Mouse (Mus musculus) midbrain, embryonic 11.5 days (tissue): ENCODE measurements around the gene Klhl3. TPM values are rescaled to one million over a fixed set of nuclear protein-coding genes. Genes with fewer than 3 reads are reported as not detected.

ENCODE experiments used
- ATAC-seq: fragments of 200-750 bp; cut with Nextera tagmentation; 2 replicates; pipeline ENCODE4 v1.8.0; 2017; ENCODE audit warnings: moderate TSS enrichment, moderate library complexity; ENCODE audit not compliant: low FRiP score
- DNase-seq: peaks from one replicate; pipeline ENCODE4 v3.0.0; 2015; ENCODE audit warnings: low spot score; ENCODE audit errors: missing footprints
- H3K27ac ChIP-seq: fragments of 300-500 bp; sonication (generic); 2 replicates; pipeline ENCODE4 v1.5.1; 2014; ENCODE audit warnings: low read depth, low read length
- H3K27me3 ChIP-seq: fragments of 300-500 bp; sonication (generic); 2 replicates; pipeline ENCODE4 v1.6.1; 2014; ENCODE audit warnings: mild to moderate bottlenecking, low read length, moderate library complexity, mixed read lengths; ENCODE audit not compliant: control insufficient read depth, insufficient read depth
- H3K36me3 ChIP-seq: fragments of 300-500 bp; sonication (generic); 2 replicates; pipeline ENCODE4 v1.6.1; 2014; ENCODE audit warnings: mild to moderate bottlenecking, low read length, moderate library complexity, mixed read lengths; ENCODE audit not compliant: control insufficient read depth, insufficient read depth
- H3K4me1 ChIP-seq: fragments of 300-500 bp; sonication (generic); 2 replicates; pipeline ENCODE4 v1.6.1; 2014; ENCODE audit warnings: low read length; ENCODE audit not compliant: control insufficient read depth, insufficient read depth
- H3K4me2 ChIP-seq: fragments of 300-500 bp; sonication (generic); 2 replicates; pipeline ENCODE4 v1.6.1; 2014; ENCODE audit warnings: mild to moderate bottlenecking, moderate library complexity
- H3K4me3 ChIP-seq: fragments of 300-500 bp; sonication (generic); 2 replicates; pipeline ENCODE4 v1.5.1; 2014; ENCODE audit warnings: low read depth, low read length
- H3K9ac ChIP-seq: fragments of 300-500 bp; sonication (generic); 2 replicates; pipeline ENCODE4 v1.6.1; 2014; ENCODE audit warnings: low read length
- H3K9me3 ChIP-seq: fragments of 300-500 bp; sonication (generic); 2 replicates; pipeline ENCODE4 v1.6.1; 2016; ENCODE audit warnings: low read length; ENCODE audit not compliant: control insufficient read depth
- WGBS: fragments of 180-500 bp; shearing (Covaris S2); extraction: QIAGEN DNeasy Blood & Tissue Kit; methylation state at CpG from one replicate; pipeline ENCODE4 v1.1.7; 2014; 5-methylcytosine and 5-hydroxymethylcytosine counted together
- polyA plus RNA-seq: library from polyadenylated mRNA; unstranded; fragments of >200 nt; fragmentation: Nextera tagmentation; extraction: Ambion mirVana; gene quantifications from 2 replicates; pipeline ENCODE4 v1.2.1, GENCODE M21; 2014

Klhl3 gene
- polyA plus RNA-seq, 1 experiment from 2014 or later, result 2.6 TPM

- ATAC-seq (no peak), DNase-seq (no peak)
- Histone ChIP-seq H3K4me3 (no peak overlapping the region), H3K27ac (no peak overlapping the region), H3K9me3 (no peaks in the 10 kb centered on the region), H3K4me2 (no peak overlapping the region), H3K4me1 (no peaks in the 10 kb centered on the region), H3K27me3 (no peaks in the 10 kb centered on the region), H3K36me3 (no peaks in the 10 kb centered on the region), H3K9ac (no peak overlapping the region)
- 87% methylated on average over 5 of the region's 5 CpGs for WGBS
Observed at GRCm38 (mm10) chr13:58078361-58078760, 35.0 kb downstream of the Klhl3 start.

GRCm38 (mm10) chr13:58074881-58075280 is 38.5 kb downstream of the Klhl3 start:
- H3K4me2 ChIP-seq, result no peak overlapping the region
- DNase-seq (no peak), ATAC-seq (no peak)
- no peaks in the 10 kb centered on the region for H3K27me3 ChIP-seq
- H3K4me3 ChIP-seq, result no peak overlapping the region
- H3K36me3 ChIP-seq, result no peaks in the 10 kb centered on the region
- H3K9ac ChIP-seq, result no peak overlapping the region
- no peaks in the 10 kb centered on the region for H3K4me1 ChIP-seq
- WGBS, result 83% methylated on average over 9 of the region's 9 CpGs
- no peaks in the 10 kb centered on the region for H3K9me3 ChIP-seq
- H3K27ac ChIP-seq, result no peak overlapping the region

DNA sequence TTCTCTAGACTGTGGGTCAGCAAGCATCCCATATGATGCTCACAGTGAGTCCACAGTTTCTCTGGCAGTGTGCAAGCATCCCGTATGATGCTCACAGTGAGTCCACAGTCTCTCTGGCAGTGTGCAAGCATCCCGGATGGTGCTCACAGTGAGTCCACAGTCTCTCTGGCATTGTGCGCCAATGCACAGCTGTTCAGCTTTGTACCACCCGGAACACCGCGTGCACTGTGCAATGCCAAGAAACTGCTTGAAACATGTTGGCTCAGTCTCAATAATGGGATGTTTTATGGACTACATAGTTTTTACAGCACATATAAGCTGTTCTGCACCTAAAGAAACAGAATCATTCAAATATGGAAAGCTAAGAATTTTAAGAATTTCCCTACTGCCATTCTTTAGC is 38.9 kb downstream of the Klhl3 start:
- Histone ChIP-seq H3K9ac (no peak overlapping the region), H3K36me3 (no peaks in the 10 kb centered on the region), H3K27me3 (no peaks in the 10 kb centered on the region), H3K9me3 (no peaks in the 10 kb centered on the region), H3K27ac (no peak overlapping the region), H3K4me1 (no peaks in the 10 kb centered on the region), H3K4me3 (no peak overlapping the region), H3K4me2 (no peak overlapping the region)
- 90% methylated on average over 6 of the region's 6 CpGs for WGBS
- peak; percentile 28 for DNase-seq
- ATAC-seq, result no peak

GRCm38 (mm10) chr13:58073254-58073882 is 40.0 kb downstream of the Klhl3 start:
- H3K4me3 ChIP-seq, result no peak overlapping the region
- no peak overlapping the region for H3K4me2 ChIP-seq
- H3K27ac ChIP-seq, result no peak overlapping the region
- DNase-seq (peak; percentile 45), ATAC-seq (no peak)
- H3K36me3 ChIP-seq, result no peaks in the 10 kb centered on the region
- 84% methylated on average over 12 of the region's 12 CpGs for WGBS
- H3K9ac ChIP-seq, result no peak overlapping the region
- H3K27me3 ChIP-seq, result no peaks in the 10 kb centered on the region
- H3K4me1 ChIP-seq, result no peaks in the 10 kb centered on the region
- H3K9me3 ChIP-seq, result no peaks in the 10 kb centered on the region

GRCm38 (mm10) chr13:58071209-58071608 is 42.2 kb downstream of the Klhl3 start:
- 93% methylated on average over 21 of the region's 21 CpGs for WGBS

DNA sequence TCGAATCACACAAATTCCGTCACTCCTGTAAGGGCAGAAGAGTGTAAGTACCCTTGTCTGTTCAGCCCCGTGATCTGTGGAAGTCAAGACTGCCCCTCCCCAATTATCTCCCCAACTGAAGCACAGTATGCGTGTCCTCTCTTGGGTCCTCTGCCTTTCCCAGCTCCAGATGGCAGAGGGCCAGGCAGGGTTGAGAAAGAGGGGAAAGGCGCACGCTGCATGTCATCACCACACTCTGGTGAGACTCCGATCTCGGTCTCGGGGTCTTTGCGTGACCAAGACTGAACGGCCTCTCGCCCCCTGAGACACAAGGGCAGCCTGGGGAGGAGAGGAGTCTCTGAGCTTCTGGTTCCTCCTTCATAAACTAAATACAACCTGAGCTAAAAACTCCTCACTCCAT is 42.9 kb downstream of the Klhl3 start:
- WGBS, result 85% methylated on average over 12 of the region's 12 CpGs
- Histone ChIP-seq H3K4me3 (no peak overlapping the region), H3K36me3 (no peaks in the 10 kb centered on the region), H3K9me3 (no peaks in the 10 kb centered on the region), H3K4me1 (no peaks in the 10 kb centered on the region), H3K27me3 (no peaks in the 10 kb centered on the region), H3K4me2 (no peak overlapping the region), H3K27ac (no peak overlapping the region), H3K9ac (no peak overlapping the region)
- no peak for ATAC-seq
- peak; percentile 69 for DNase-seq

More at GRCm38 (mm10) chr13:58071209-58071608, 42.2 kb downstream of the Klhl3 start:
- H3K4me3 ChIP-seq, result no peak overlapping the region
- no peaks in the 10 kb centered on the region for H3K36me3 ChIP-seq
- H3K4me2 ChIP-seq, result no peak overlapping the region
- DNase-seq (no peak), ATAC-seq (no peak)
- no peaks in the 10 kb centered on the region for H3K9me3 ChIP-seq
- H3K27ac ChIP-seq, result no peak overlapping the region
- no peaks in the 10 kb centered on the region for H3K27me3 ChIP-seq
- no peaks in the 10 kb centered on the region for H3K4me1 ChIP-seq
- no peak overlapping the region for H3K9ac ChIP-seq

DNA sequence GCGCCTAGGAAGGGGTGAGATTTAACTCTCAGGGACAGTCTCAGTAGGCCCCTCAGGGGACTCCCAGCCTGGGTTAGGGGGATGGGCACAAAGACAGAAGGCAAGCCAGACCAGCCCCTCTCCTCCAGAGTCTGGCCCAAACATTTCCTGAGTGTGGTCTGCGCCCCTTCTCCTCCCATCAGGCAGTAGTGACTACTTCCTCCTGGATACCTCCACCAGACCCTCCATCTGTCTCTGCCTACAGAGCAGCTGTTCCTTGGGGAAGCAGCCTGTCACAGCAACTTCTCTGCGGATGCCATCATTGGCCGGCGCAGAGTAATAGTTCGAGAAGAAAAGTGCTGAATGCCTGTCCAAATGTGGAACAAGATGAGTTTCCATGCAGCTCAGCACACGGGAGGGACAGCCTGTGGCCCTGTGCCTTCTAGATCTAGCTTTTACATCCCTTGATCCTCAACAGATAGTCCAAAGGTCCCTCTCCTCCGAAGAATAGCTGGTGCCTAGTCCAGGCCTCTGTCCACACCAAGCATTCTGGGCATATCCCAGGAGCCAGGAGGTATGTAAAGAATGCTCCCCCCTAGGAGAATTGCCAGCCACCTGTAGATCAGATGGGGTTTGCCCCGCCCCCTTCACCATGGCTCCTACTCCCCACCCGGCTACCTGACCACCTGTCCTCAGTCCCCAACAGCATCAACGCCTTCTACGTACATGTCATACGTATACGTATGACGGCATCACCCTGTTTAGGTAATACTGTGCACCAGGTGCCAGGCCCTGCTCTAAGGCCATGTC is 44.8 kb downstream of the Klhl3 start:
- Histone ChIP-seq H3K4me3 (no peak overlapping the region), H3K36me3 (no peaks in the 10 kb centered on the region), H3K9ac (no peak overlapping the region), H3K4me2 (no peak overlapping the region), H3K9me3 (no peaks in the 10 kb centered on the region), H3K4me1 (no peaks in the 10 kb centered on the region), H3K27ac (no peak overlapping the region), H3K27me3 (no peaks in the 10 kb centered on the region)
- 91% methylated on average over 15 of the region's 15 CpGs for WGBS
- DNase-seq (peak; percentile 41), ATAC-seq (no peak)

DNA sequence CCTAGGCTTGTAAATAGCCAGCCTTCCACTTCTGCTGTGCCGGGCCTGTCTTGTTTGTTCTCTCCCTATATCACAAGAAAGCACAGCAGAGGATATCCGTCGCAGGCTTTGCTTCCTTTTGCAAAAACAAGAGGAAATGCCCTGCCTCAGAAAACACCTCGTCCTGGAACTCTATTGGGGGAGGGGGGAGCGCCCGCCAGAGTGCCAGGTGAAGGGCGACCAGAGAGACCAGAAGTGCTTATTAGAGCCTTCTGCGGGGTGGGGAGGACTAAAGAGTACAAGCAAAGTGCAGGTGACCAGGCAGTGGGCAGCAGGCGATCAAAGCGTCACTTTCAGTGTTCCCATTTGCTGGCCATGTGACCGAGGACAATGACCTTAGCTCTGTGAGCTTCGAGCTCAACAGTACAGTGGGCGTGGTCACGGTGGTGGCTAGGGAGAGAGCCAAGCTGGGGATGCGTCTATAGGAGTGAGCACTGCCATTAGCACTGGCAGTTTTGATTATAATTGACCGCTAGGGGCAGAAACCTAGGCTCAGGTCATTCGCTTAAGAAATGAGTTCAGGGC is 45.8 kb downstream of the Klhl3 start:
- H3K9me3 ChIP-seq, result no peaks in the 10 kb centered on the region
- DNase-seq (peak; percentile 88), ATAC-seq (peak; percentile 70; the same call in 1 of the 2 replicates)
- H3K27me3 ChIP-seq, result no peaks in the 10 kb centered on the region
- no peaks in the 10 kb centered on the region for H3K36me3 ChIP-seq
- H3K4me1 ChIP-seq, result no peaks in the 10 kb centered on the region
- WGBS, result 26% methylated on average over 17 of the region's 17 CpGs
- H3K4me3 ChIP-seq, result no peak overlapping the region
- peak overlapping the region; percentile 11; the same call in 1 of the 2 replicates for H3K27ac ChIP-seq
- no peak overlapping the region for H3K4me2 ChIP-seq
- no peak overlapping the region for H3K9ac ChIP-seq
